Mouse (Mus musculus): Measurements from ENCODE around the gene Dnajc16.

The Dnajc16 gene

DNA sequence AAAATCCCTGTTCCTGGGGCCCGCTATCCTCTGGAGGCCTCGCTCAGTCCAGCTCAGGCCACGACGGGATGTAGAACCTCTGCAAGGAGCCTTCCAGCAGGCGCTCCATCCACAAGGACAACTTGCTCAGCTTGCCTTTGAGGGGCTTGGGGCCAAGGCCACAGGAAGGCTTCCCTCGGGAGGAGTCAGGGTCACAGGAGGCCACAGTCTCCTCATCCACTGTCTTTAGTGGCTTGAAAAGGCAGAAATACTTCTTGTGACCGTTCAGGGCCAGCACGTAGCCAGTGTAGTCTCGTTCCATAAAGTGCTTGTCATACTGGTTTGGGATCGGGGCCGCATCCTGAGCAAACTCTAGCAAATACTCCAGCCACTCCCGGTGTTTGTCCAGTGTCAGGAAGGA, 27.3 kb downstream of the Dnajc16 start:
- in situ Hi-C loops (cut with MseI, MboI), result no loop called here

GRCm38 (mm10) chr4:141762102-141762598, 28.6 kb downstream of the Dnajc16 start:
- in situ Hi-C loops (cut with MseI, MboI), result no loop called here

DNA sequence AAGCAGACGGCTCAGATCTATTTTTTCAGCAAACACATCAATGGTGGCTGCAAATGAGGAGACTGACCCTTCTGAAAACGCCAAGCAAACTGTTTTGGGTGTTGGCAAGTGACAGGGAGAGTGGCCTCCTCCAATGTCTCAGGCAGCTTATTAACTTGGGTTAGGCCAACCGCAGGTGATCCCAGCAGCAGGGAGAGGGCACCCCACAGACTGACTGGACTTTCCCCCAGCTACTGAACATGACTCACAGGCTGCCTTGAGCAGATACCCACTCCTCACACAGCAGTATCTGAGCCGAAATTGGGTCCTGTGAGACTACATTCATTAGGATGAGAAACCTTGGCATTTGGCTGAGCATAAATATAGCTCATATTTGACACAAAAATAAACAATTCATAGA, 29.8 kb downstream of the Dnajc16 start:
- in situ Hi-C loops (cut with MseI, MboI), result no loop called here

DNA sequence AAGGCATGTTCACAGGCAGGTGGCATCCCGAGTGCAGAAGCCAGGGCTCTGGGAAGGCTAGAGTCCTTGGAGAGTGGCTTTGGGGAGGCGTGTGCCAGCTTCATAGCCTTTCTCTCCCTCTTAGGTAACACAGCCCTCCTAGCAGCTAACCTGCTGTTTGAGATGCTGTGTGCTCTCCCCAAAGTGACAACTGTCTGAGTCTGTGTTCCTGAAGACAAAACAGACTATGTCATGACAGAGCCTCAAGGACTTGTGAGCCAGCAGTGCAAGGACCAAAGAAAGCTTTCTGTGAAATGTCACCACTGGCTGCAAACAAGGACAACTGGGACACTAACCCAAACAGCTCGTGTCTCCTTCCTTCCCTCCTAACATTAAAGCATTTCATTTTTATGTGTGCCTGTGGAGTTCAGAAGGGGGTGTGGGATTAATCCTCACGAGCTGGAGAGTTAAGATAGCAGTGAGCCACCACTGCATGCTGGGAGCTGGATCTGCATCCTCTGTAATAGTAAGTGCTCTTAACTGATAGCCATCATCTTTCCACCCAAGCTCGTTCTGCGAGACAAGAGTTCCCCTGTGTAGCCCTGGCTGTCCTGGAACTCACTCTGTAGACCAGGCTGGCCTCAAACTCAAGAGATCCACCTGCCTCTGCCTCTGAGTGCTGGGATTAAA, 31.7 kb downstream of the Dnajc16 start:
- in situ Hi-C loops (cut with MseI, MboI), result no loop called here

DNA sequence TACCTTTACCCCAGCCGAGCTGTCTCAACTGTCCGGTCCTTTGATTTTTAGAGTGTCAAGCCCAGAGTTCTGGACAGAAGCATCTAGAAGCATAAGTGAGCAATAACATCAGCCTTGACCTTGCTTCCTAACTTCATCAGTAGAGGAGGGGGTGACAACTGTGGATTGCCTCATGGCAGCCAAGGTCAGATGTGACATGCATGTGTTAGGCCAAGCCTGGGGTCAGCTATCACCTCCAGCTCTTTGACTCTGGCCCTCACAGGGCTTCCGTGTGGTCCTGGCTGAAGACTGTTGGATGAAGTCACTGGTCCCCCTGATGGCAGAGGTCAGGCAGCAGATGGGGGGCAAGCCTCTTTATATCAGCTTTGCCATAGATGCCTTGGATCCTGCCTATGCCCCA, 33.6 kb downstream of the Dnajc16 start:
- in situ Hi-C loops (cut with MseI, MboI), result no loop called here

- in situ Hi-C loops (cut with MseI, MboI), result no loop called here
Measured at GRCm38 (mm10) chr4:141755375-141755930, 35.3 kb downstream of the Dnajc16 start.

- in situ Hi-C loops (cut with MseI, MboI), result no loop called here
Measured at GRCm38 (mm10) chr4:141752076-141752421, 38.7 kb downstream of the Dnajc16 start.

GRCm38 (mm10) chr4:141751419-141752075, 39.2 kb downstream of the Dnajc16 start:
- in situ Hi-C loops (cut with MseI, MboI), result no loop called here

- in situ Hi-C loops (cut with MseI, MboI), result no loop called here
Measured at GRCm38 (mm10) chr4:141750826-141751225, 39.9 kb downstream of the Dnajc16 start.

GRCm38 (mm10) chr4:141749557-141749956, 41.2 kb downstream of the Dnajc16 start:
- in situ Hi-C loops (cut with MseI, MboI), result no loop called here

GRCm38 (mm10) chr4:141746578-141747346, 44.0 kb downstream of the Dnajc16 start, which contains the start of gene Agmat:
TSS of gene Agmat (plus strand) at chr4:141746672.
- in situ Hi-C loops (cut with MseI, MboI), result no loop called here

GRCm38 (mm10) chr4:141742381-141742780, 48.4 kb downstream of the Dnajc16 start:
- in situ Hi-C loops (cut with MseI, MboI), result no loop called here

DNA sequence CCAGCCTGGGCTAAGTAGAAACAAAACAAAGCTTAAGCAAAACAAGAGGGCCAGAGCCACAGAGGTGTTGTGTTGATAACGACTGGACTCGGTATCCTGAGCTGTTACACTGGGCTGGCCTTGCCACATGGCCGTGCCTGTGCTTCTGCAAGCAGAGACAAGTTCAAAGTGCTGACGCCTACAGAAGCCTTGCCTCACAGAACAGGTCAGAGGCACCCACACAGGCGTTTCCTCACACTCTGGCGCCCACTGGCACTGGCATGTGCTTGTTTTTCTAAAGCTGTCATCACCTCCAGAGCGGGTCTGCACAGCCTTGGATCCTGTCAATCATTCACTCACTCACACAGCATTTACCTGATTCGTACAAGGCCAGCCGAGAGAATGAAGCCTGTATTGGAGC, 48.9 kb downstream of the Dnajc16 start:
- in situ Hi-C loops (cut with MseI, MboI), result no loop called here

GRCm38 (mm10) chr4:141738015-141738414, 52.7 kb downstream of the Dnajc16 start:
- in situ Hi-C loops (cut with MseI, MboI), result no loop called here

DNA sequence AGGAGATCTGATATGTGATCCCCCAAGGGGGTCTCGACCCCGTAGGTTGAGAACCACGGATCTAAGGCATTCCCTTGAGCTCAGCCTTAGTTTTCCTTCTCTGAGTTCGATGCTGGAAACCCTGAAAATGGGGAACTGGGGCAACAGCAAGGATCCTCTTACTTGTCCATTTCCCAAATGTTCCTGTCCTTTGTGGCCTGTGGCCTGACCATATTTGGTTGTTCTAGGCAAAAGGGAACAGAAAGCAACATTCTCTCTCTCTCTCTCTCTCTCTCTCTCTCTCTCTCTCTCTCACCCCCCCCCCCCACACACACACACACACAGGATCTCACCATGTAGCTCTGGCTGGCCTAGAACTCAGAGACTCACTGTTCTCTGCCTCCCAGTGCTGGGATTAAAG, 53.9 kb downstream of the Dnajc16 start:
- in situ Hi-C loops (cut with MseI, MboI), result no loop called here

GRCm38 (mm10) chr4:141735206-141735560, 55.5 kb downstream of the Dnajc16 start:
- in situ Hi-C loops (cut with MseI, MboI), result no loop called here

DNA sequence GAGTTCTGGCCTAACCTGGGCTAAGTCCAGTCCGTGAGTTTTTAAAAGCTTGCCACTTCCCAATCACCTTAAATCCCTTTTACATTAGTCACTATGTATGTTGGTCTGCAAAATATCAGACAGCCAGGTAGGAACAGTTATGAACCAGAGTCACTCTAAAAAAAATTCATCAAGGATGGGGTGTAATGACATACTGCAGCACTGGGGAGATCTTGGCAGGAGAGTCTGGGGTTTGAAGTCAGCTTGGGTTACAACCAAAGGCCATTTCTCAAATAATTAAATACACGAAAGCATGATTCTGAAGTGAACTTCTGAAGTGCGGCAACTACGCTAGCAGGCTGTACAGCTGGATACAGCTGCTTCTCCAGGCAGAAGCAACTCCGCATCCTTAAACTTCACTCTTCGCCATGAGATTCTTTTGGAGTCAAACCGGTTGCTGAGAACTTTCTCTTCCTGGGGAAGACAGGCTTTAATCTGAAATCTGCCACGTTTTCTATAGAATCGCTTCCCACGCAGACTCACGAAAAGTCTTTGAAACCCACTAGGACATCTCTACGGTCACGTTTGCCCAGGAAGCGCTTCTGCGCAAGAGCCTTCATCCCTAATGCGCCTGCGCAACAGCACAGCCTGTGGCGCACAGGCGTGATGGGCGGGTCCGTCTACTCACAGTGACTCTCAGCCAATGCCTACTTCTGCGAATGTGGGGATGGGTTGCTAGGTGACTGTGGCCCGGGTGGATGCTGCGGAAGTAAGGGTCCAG, 56.1 kb downstream of the Dnajc16 start:
- in situ Hi-C loops (cut with MseI, MboI), result no loop called here

DNA sequence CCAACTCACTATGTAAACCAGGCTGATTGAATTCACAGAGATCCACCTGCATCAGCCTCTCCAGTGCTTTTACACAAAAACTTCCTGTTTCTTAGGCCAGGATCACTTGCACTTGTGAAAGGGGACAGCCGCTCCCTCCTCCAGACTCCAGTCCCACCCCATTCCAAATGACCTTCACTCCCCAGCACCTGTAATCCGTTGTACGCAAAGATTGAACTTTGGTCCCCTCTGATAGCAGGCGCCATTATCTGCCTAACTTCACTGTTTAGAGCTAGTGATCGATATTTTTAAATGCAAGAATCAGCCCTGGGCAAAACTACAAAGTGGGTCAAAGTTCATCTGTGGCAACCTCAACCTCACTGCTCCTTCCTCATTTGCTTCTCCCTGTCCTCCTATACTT, 59.0 kb downstream of the Dnajc16 start:
- in situ Hi-C loops (cut with MseI, MboI), result no loop called here

- in situ Hi-C loops (cut with MseI, MboI), result no loop called here
Measured at GRCm38 (mm10) chr4:141730401-141730800, 60.3 kb downstream of the Dnajc16 start.

- in situ Hi-C loops (cut with MseI, MboI), result no loop called here
Measured at GRCm38 (mm10) chr4:141729266-141729665, 61.5 kb downstream of the Dnajc16 start.

DNA sequence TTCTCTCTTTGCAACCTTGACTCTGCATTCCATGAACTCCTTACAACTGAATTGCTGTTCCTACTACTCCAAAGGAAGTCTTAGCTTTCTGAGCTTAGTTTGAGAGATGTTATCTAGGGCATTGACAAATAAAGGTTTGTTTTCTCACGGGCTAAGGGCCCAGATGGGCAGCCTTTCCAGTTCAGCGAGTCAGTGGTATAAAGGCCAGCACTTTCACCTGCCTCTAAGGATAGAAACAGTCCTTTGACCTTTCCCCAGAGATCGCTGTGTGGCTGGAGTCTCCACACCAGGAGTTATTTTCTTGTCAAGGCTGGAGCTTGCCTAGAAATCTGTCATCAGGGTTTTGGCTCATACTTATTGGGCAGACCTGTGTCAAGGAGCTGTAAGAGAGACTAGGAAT, 65.0 kb downstream of the Dnajc16 start:
- in situ Hi-C loops (cut with MseI, MboI), result no loop called here

DNA sequence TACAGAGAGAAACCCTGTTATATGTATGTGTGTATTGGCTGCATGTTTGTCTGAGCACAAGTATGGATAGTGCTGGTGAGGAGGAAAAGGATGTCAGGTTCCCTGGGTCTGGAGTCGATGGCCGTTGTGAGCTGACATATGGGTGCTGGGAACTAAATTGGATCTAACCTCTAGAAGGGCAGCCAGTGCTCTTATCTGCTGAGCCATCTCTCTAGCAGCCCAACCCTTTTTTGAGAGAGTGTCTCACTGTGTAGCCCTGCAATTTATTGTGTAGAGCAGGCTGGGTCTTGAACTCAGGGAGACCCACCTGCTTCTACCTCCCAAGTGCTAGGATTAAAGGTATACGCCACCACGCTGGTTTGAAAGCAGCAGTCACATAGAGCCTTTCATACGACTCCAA, 65.5 kb downstream of the Dnajc16 start:
- in situ Hi-C loops (cut with MseI, MboI), result no loop called here

All from mouse trophoblast stem cell (cell line).